Mouse (Mus musculus): ENCODE measurements around the gene Prrc2a.
A peak's percentile ranks its signal among the peaks of the same experiment; 100 is the strongest.
"Not testable (repeated sequence)": the region's sequence is repeated elsewhere in the genome, so short reads cannot be mapped to it uniquely, and the experiment has no call there.

The Prrc2a gene

GRCm38 (mm10) chr17:35131038-35131437, 33.7 kb downstream of the Prrc2a start:
- no peak for DNase-seq

- DNase-seq, result no peak
These were observed 35.7 kb downstream of the Prrc2a start for GRCm38 (mm10) chr17:35128996-35129395.

GRCm38 (mm10) chr17:35127017-35127416, 37.7 kb downstream of the Prrc2a start:
- DNase-seq, result no peak

- DNase-seq, result no peak
These were observed 38.5 kb downstream of the Prrc2a start, which contains the start of gene D17H6S53E for GRCm38 (mm10) chr17:35126206-35126611. D17H6S53E (plus strand) TSS chr17:35126373.

- no peak for DNase-seq
These were observed 39.1 kb downstream of the Prrc2a start for GRCm38 (mm10) chr17:35125578-35125977.

- DNase-seq, result no peak
These were observed 39.6 kb downstream of the Prrc2a start for GRCm38 (mm10) chr17:35125081-35125480.

- not testable (repeated sequence) for DNase-seq
These were observed 40.3 kb downstream of the Prrc2a start for GRCm38 (mm10) chr17:35124261-35124896.

- DNase-seq, result not testable (repeated sequence)
These were observed 41.4 kb downstream of the Prrc2a start for GRCm38 (mm10) chr17:35123287-35123686.

- peak; percentile 90 for DNase-seq
These were observed 42.8 kb downstream of the Prrc2a start, which contains the start of gene Csnk2b for GRCm38 (mm10) chr17:35121871-35122303. Csnk2b (minus strand) TSS chr17:35122053.

- peak; percentile 99 for DNase-seq
These were observed 43.4 kb downstream of the Prrc2a start, which contains the start of gene Gpank1 for GRCm38 (mm10) chr17:35121143-35121799. Gpank1 (plus strand) TSS chr17:35121455.

- peak; percentile 74 for DNase-seq
These were observed 44.0 kb downstream of the Prrc2a start for GRCm38 (mm10) chr17:35120745-35121142.

- DNase-seq, result no peak
These were observed 49.4 kb downstream of the Prrc2a start, which contains the start of gene Ly6g5b for GRCm38 (mm10) chr17:35115046-35116019. Ly6g5b (minus strand) TSS chr17:35115428.

GRCm38 (mm10) chr17:35111774-35112173, 52.9 kb downstream of the Prrc2a start:
- no peak for DNase-seq

GRCm38 (mm10) chr17:35108097-35108496, 56.6 kb downstream of the Prrc2a start, which contains the start of gene Ly6g5c:
Ly6g5c (plus strand) TSS chr17:35108279.
- peak; percentile 76 for DNase-seq

GRCm38 (mm10) chr17:35106522-35106921, 58.2 kb downstream of the Prrc2a start:
- DNase-seq, result no peak

- peak; percentile 80 for DNase-seq
These were observed 58.8 kb downstream of the Prrc2a start for GRCm38 (mm10) chr17:35105740-35106389.

- DNase-seq, result no peak
These were observed 59.9 kb downstream of the Prrc2a start for GRCm38 (mm10) chr17:35104754-35105153.

GRCm38 (mm10) chr17:35104079-35104478, 60.6 kb downstream of the Prrc2a start:
- no peak for DNase-seq

GRCm38 (mm10) chr17:35103221-35103690, 61.4 kb downstream of the Prrc2a start:
- no peak for DNase-seq

- DNase-seq, result no peak
These were observed 62.4 kb downstream of the Prrc2a start for GRCm38 (mm10) chr17:35102299-35102698.

GRCm38 (mm10) chr17:35101161-35101560, 63.5 kb downstream of the Prrc2a start:
- DNase-seq, result no peak

GRCm38 (mm10) chr17:35100196-35100765, 64.4 kb downstream of the Prrc2a start:
- no peak for DNase-seq
